Mouse (Mus musculus) lung, postnatal 0 days (tissue): ENCODE results near the gene Lgals2.
A peak's percentile ranks its signal among the peaks of the same experiment; 100 is the strongest.

Experiments
- CTCF ChIP-seq: IDR thresholded peaks from 2 replicates; pipeline ENCODE4 v1.5.1; 2016; ENCODE audit warnings: antibody characterized with exemption, mild to moderate bottlenecking
- EP300 ChIP-seq: IDR thresholded peaks from 2 replicates; pipeline ENCODE4 v1.6.1; 2016; ENCODE audit warnings: antibody characterized with exemption, mild to moderate bottlenecking, control low read depth

DNA sequence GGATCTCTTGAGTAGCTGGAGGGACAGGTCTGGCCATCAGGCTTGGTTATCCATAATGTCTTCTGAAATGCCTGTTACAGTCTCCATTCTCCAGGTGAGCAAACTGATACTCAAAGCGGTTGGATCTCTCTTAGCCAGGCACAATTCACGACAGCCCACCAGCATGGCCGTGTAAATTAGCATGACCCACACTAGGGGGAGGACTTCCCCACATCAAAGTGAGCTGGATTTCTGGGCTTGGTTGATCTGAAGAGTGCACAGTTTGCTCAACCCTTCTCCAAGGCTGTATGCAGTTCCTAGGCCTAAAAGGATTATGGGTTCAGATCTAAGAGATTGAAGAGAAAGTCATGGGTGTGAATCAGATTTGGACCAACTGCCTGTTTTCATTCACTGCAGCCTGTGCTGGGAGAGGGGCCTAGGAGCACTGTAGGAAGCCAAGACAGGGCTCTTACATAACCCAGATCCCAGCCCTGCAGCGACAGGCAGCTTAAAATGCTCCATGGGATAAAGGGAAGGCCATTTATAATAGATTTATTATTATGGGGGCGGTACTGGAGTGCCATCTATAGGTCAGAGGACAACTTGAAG is 16.8 kb upstream of the Lgals2 start:
- TF ChIP-seq CTCF: peak; percentile 51
- TF ChIP-seq EP300: no peak
